Mouse (Mus musculus) ES-E14 (cell line): ENCODE results near the gene 5730522E02Rik.

ENCODE experiments used
- HCFC1 ChIP-seq: IDR thresholded peaks from 2 replicates; pipeline ENCODE4 v1.6.1; 2012; ENCODE audit warnings: low read length, inconsistent platforms, borderline replicate concordance; ENCODE audit not compliant: insufficient read depth
- MAFK ChIP-seq: IDR thresholded peaks from 2 replicates; pipeline ENCODE4 v1.6.1; 2014; ENCODE audit warnings: mild to moderate bottlenecking, low read depth, low read length, inconsistent platforms; ENCODE audit not compliant: insufficient read depth
- ZNF384 ChIP-seq: IDR thresholded peaks from 2 replicates; pipeline ENCODE4 v1.6.1; 2012; ENCODE audit warnings: low read depth, low read length, inconsistent platforms

DNA sequence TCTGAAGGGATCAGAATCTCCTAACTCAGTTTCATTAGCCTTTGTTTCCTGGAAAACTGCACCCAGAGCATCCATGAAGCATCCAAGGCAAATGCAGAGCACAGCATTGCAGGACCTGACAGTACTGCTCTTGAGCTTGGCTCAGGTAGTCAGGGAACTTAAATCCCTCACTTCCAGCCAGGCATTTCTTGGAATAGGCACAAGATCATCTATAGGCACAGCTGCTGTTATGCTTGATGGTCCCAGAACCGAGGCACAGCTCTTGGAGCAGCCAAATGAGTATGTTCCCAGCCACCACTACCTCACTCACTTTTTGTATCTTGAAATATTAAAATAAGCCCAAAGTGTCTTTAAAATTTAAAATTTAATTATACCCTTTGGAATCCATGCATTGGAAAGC is 19.3 kb upstream of the 5730522E02Rik start:
- no peak for TF ChIP-seq MAFK
- no peak for TF ChIP-seq ZNF384
- TF ChIP-seq HCFC1: no peak
